In genomic region chr3:53125495-53125894, GRCm38 (mm10) we compare ENCODE assay signal across 25 mouse cellular contexts.
A peak's percentile ranks its signal among the peaks of the same experiment; 100 is the strongest.
DNase-seq lines count a peak whose midpoint lies in the region; ATAC-seq and TF ChIP-seq lines count a peak whose summit lies in the region.
"Had no signal": no experiment of that assay in that cellular context is flagged by ENCODE, and none has a peak within 500 bp of the region (broad histone marks: within the 10 kb centered on the region; RNA-seq: fewer than 3 reads in every experiment).

No protein-coding gene starts in this region.

- no peaks in the 10 kb centered on the region for H3K36me3 ChIP-seq in hindbrain, embryonic 16.5 days (ENCODE audit: control insufficient read depth, insufficient read depth, low read length)
- H3K36me3 ChIP-seq in hindbrain, embryonic 10.5 days: no peaks in the 10 kb centered on the region
- H3K36me3 ChIP-seq in kidney, embryonic 15.5 days: no peaks in the 10 kb centered on the region
- no peaks in the 10 kb centered on the region for H3K36me3 ChIP-seq in myocyte (ENCODE audit: control insufficient read depth, insufficient read depth)
- H3K36me3 ChIP-seq: embryonic facial prominence, embryonic 13.5 days; forebrain, embryonic 10.5 days; heart, embryonic 15.5 days; hindbrain, embryonic 15.5 days had no signal

- H3K4me3 ChIP-seq in hindbrain, embryonic 16.5 days (ENCODE audit: low read length): no peak overlapping the region
- no peak overlapping the region for H3K4me3 ChIP-seq in hindbrain, embryonic 10.5 days
- H3K4me3 ChIP-seq in kidney, embryonic 15.5 days (replicated peaks): no peak overlapping the region
- H3K4me3 ChIP-seq in myocyte: no peak overlapping the region
- H3K4me3 ChIP-seq: embryonic facial prominence, embryonic 13.5 days; forebrain, embryonic 10.5 days; forebrain, embryonic 13.5 days; heart, embryonic 15.5 days; hindbrain, embryonic 15.5 days had no signal

- peaks cover 4% of the 10 kb centered on the region for H3K79me2 ChIP-seq in myocyte (ENCODE audit: control insufficient read depth, insufficient read depth)

- ATAC-seq in hindbrain, embryonic 16.5 days: peak; percentile 54; the same call in 1 of the 2 replicates
- peak; percentile 76 for ATAC-seq in kidney, embryonic 15.5 days (replicated peaks; ENCODE audit: low FRiP score)
- ATAC-seq: activated CD4-positive, CD25-positive, alpha-beta regulatory T cell, adult 4 months; forebrain, embryonic 13.5 days; forebrain, embryonic 16.5 days; inflammation-experienced regulatory T-cells, adult 6 months had no signal

- no peak overlapping the region for H3K9ac ChIP-seq in hindbrain, embryonic 16.5 days (ENCODE audit: low read depth, low read length)
- no peak overlapping the region for H3K9ac ChIP-seq in kidney, embryonic 15.5 days
- H3K9ac ChIP-seq: embryonic facial prominence, embryonic 13.5 days; forebrain, embryonic 13.5 days; heart, embryonic 15.5 days; hindbrain, embryonic 15.5 days had no signal

- no peaks in the 10 kb centered on the region for H3K4me1 ChIP-seq in hindbrain, embryonic 16.5 days (ENCODE audit: control insufficient read depth, insufficient read depth, low read depth, low read length)
- H3K4me1 ChIP-seq in hindbrain, embryonic 10.5 days (replicated peaks): peaks cover 7% of the 10 kb centered on the region; the same call in 1 of the 2 replicates
- peaks cover 12% of the 10 kb centered on the region for H3K4me1 ChIP-seq in kidney, embryonic 15.5 days
- H3K4me1 ChIP-seq: embryonic facial prominence, embryonic 13.5 days; forebrain, embryonic 10.5 days; forebrain, embryonic 13.5 days; hindbrain, embryonic 15.5 days had no signal

- TF ChIP-seq POLR2A in myocyte (IDR thresholded peaks at IDR 0.05; ENCODE audit: insufficient read length, low read depth): no peak

- WGBS in hindbrain, embryonic 16.5 days: 67% methylated on average over 8 of the region's 8 CpGs
- 74% methylated on average over 8 of the region's 8 CpGs for WGBS in hindbrain, embryonic 10.5 days
- WGBS in kidney, embryonic 15.5 days: 51% methylated on average over 8 of the region's 8 CpGs

- no peak overlapping the region for H3K4me2 ChIP-seq in hindbrain, embryonic 16.5 days (ENCODE audit: low read length)
- no peak overlapping the region for H3K4me2 ChIP-seq in kidney, embryonic 15.5 days
- H3K4me2 ChIP-seq in myocyte (ENCODE audit: low read depth): no peak overlapping the region
- H3K4me2 ChIP-seq: embryonic facial prominence, embryonic 13.5 days; forebrain, embryonic 13.5 days; heart, embryonic 11.5 days; heart, embryonic 15.5 days; hindbrain, embryonic 15.5 days had no signal

- H3K27me3 ChIP-seq in hindbrain, embryonic 16.5 days (replicated peaks; ENCODE audit: control insufficient read depth, insufficient read depth, low read length): no peaks in the 10 kb centered on the region
- H3K27me3 ChIP-seq in hindbrain, embryonic 10.5 days (ENCODE audit: insufficient read depth, poor library complexity, severe bottlenecking): no peaks in the 10 kb centered on the region
- no peaks in the 10 kb centered on the region for H3K27me3 ChIP-seq in kidney, embryonic 15.5 days
- H3K27me3 ChIP-seq in myocyte (ENCODE audit: control insufficient read depth, insufficient read depth, insufficient read length): no peaks in the 10 kb centered on the region
- H3K27me3 ChIP-seq: embryonic facial prominence, embryonic 13.5 days; forebrain, embryonic 13.5 days; heart, embryonic 15.5 days; hindbrain, embryonic 15.5 days had no signal

- DNase-seq in cerebellum, adult 11-12 months: peak; percentile 5
- no peak for DNase-seq in cerebellum, adult 18-20 months
- no peak for DNase-seq in hindbrain, embryonic 10.5 days (ENCODE audit: low spot score)
- DNase-seq in kidney, adult 18-20 months: no peak
- DNase-seq: adrenal gland, adult 8-10 months; adrenal gland, postnatal 25 days; cerebellum, adult 2 months; cerebellum, adult 9-11 months; cerebellum, postnatal 25 days; gastrocnemius, postnatal 10 days; gastrocnemius, postnatal 36 days; heart, postnatal 10 days; heart, postnatal 36 days had no signal

- no peak overlapping the region for H3K27ac ChIP-seq in hindbrain, embryonic 16.5 days (ENCODE audit: low read depth, low read length)
- no peak overlapping the region for H3K27ac ChIP-seq in hindbrain, embryonic 10.5 days
- peak overlapping the region; percentile 25; the same call in 1 of the 2 replicates for H3K27ac ChIP-seq in kidney, embryonic 15.5 days
- H3K27ac ChIP-seq: embryonic facial prominence, embryonic 13.5 days; forebrain, embryonic 10.5 days; forebrain, embryonic 13.5 days; heart, embryonic 15.5 days; hindbrain, embryonic 15.5 days had no signal

- H3K9me3 ChIP-seq in hindbrain, embryonic 16.5 days (ENCODE audit: control insufficient read depth, low read length): no peaks in the 10 kb centered on the region
- H3K9me3 ChIP-seq in hindbrain, embryonic 10.5 days: 0 out of 2 replicates have a peak, but pooled peaks cover 4% of the 10 kb centered on the region
- H3K9me3 ChIP-seq in kidney, embryonic 15.5 days (replicated peaks): no peaks in the 10 kb centered on the region
- H3K9me3 ChIP-seq: embryonic facial prominence, embryonic 13.5 days; forebrain, embryonic 13.5 days; heart, embryonic 15.5 days; hindbrain, embryonic 15.5 days had no signal

- H3ac ChIP-seq in myocyte (ENCODE audit: control insufficient read depth, insufficient read length): no peak overlapping the region

TF ChIP-seq in myocyte, 11 proteins besides CTCF, POLR2A, EP300 and RAD21:
- TF ChIP-seq MAX (IDR thresholded peaks at IDR 0.05; ENCODE audit: low read depth) (no peak), TCF3 (IDR thresholded peaks at IDR 0.05; ENCODE audit: insufficient read length, low read depth) (no peak), E2F4 (IDR thresholded peaks at IDR 0.05; ENCODE audit: insufficient read depth) (no peak), MYOG (IDR thresholded peaks at IDR 0.05; ENCODE audit: control insufficient read depth in 1 of 3, insufficient read depth in 1 of 3, insufficient read length in 2 of 3, low read depth in 2 of 3) (no peak), TCF12 (IDR thresholded peaks at IDR 0.05; ENCODE audit: insufficient read depth, poor library complexity, severe bottlenecking) (no peak), USF1 (IDR thresholded peaks at IDR 0.05; ENCODE audit: low read depth) (no peak), MYOD1 (IDR thresholded peaks at IDR 0.05; ENCODE audit: control insufficient read depth in 1 of 3, insufficient read length in 2 of 3, low read depth in 2 of 3) (peak in 2 of 3 experiments; percentile 21 to 23), SRF (IDR thresholded peaks at IDR 0.05; ENCODE audit: control insufficient read depth, insufficient read length, low read depth) (no peak)
